Mouse (Mus musculus) adrenal gland (tissue): ENCODE measurements around the gene Bmpr1b.

ENCODE experiments used
- intact Hi-C: fragments of 180-260 bp; cut with DNase I; formaldehyde crosslinking; loops from one replicate; pipeline ENCODE4 v1.15.1; 2025

Gene Bmpr1b

DNA sequence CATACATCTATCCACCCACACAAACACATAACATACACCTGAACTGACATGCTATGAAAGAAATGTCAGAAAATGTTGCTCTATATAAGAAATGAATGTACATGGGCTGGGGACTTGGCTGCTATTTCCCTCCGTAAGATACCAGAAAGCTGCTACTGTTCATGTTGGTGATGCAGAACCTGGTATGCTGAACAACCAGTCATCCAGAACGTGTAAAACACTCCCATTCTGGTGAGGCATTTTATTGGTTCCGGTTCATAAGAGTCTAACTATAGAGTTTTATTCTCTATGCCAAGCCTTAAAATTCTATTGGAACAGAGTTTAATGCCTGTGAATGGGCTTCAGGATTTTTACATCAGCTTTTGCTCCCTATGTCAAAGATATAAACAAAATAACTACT, 55.0 kb downstream of the Bmpr1b start:
- intact Hi-C loops: no loop called here

- intact Hi-C loops: no loop called here
These were observed 56.0 kb downstream of the Bmpr1b start for GRCm38 (mm10) chr3:142113208-142113607.

DNA sequence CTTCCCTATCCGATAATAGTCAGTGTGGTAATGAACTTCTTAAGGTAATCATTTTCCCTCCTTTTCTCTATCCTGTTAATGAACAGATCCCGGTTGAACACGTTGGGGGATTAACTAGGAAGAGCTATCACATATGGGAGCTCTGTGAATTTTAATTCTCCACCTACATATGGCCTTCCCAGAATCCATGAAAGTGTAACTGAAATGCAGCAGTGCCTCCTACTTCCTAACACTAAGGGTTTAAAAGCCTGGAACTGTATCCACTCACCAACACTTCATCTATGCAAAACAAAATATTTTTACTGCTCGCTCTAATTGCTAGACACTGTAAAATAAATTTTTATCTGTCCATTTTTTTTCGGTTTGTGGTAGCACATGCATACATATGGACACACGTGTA, 63.0 kb downstream of the Bmpr1b start:
- intact Hi-C loops: no loop called here

DNA sequence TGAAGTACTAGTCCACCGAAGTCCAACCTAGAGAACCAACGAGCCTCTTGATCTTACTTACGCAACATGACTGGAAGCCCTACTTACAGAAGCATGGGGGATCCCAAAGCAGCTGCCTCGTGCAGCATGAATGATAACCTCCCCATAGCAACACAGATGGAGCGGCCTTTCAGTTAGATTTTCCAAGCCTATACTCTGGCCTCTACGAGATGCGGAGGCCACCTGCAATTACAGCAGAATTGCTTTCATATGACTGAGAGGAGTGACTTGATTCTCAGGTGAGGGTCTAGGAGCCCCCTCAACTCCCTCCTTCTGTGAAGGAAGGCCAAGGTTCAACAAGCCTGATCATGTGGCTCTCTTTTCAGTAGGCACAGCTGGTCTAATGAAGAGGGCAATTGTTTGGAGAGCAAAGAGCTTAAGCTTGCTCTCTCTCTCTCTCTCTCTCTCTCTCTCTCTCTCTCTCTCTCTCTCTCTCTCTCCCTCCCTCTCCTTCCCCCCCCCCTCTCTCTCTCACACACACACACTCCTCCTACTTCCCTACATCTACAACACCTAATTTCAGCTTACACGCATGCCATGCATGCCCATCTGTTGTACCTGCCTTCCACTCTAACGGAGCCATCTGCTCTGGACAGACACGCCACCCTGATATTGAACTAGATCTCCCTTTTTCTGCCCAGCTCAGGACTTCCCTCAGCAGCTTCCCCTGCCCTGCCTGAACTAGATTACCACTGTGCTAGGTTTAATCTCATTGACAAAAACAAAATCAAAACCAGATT, 65.0 kb downstream of the Bmpr1b start:
- intact Hi-C loops: no loop called here

GRCm38 (mm10) chr3:142103622-142104021, 65.6 kb downstream of the Bmpr1b start:
- intact Hi-C loops: no loop called here

DNA sequence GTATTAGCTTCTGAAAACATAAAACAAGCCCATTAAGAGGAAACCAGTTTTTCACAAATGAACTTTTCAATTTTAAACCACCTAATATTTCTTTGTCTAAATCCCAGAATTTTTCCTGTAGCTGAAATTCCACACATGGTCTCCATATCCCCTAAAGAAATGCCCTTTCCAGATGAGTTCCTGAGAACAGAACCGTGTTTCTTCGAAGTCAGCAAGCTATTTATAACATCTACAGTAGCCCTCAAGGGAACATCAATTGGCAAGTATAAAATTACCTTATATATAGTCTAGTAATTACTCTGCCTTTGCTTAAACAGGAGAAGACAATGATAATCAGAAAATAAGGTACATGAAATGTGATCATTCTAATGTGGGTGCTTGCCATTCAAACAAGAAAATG, 70.1 kb downstream of the Bmpr1b start:
- intact Hi-C loops: no loop called here

- intact Hi-C loops: no loop called here
These were observed 75.2 kb downstream of the Bmpr1b start for GRCm38 (mm10) chr3:142094049-142094448.

DNA sequence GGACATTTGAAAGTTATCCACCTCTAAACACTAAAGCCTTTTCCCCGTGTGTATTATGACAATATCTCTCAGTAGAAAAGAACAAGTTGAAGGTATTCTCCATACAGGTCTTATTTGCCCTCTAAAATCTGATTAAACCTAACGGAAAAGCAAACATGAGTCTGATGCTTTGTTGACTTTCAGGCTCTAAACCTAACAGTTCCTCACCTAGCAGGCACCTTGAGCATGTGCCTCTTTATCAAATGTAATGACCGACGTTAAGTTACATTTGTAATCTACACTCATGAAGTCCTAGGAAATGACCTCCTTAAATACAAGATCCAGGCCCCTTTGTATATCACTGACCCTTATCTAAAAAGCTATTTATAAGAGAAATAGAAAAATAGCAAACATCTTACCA, 79.5 kb downstream of the Bmpr1b start:
- intact Hi-C loops: no loop called here

DNA sequence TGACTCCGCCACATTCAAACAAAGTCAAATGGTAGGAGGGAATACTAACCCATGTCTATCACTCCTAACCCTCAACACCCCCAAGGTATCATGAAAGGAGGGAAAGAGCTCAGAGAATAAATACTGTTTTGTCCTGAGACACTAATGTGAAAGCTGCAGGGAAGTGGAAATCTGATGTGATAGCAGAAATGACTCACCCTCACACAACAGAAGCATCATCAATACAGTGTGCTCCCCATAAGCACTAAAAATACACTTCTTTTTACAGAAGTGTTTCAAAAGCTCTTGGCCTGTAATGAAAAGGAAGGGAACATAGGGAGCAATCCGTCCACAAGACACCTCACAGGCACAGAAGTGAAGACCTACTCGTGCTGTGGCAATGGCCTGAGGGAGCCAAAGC, 83.3 kb downstream of the Bmpr1b start:
- intact Hi-C loops: no loop called here

GRCm38 (mm10) chr3:142084091-142084490, 85.1 kb downstream of the Bmpr1b start:
- intact Hi-C loops: no loop called here

DNA sequence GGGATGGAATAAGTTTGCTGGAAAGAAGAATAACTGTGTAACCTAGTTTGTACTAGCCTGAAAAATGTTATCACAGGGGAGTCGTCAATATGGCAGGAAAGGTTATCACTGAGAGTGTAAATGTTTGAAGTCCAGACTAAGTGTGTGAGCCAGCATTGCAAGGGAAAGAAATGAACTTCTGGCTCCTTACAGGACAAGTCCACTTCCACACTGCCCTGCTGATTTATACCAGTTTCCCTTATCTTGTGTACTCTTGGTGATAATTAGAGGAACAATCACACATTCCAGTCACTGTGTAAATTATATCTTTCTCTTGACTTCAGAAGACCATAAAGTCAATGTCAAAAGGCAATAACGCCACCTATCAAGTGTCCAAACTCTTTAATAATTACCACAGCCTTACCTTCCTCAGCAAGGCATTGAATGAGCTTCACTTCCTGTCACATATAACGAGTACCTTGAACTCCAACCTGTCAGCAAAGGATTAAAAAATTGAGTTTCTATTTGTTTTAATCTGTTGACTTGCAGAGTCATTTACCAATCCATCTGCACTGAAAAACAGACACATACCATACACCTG, 91.4 kb downstream of the Bmpr1b start:
- intact Hi-C loops: no loop called here

GRCm38 (mm10) chr3:142071601-142072000, 97.6 kb downstream of the Bmpr1b start:
- intact Hi-C loops: no loop called here

- intact Hi-C loops: no loop called here
These were observed 102.4 kb downstream of the Bmpr1b start for GRCm38 (mm10) chr3:142066792-142067346.

GRCm38 (mm10) chr3:142065111-142065510, 104.1 kb downstream of the Bmpr1b start:
- intact Hi-C loops: no loop called here

DNA sequence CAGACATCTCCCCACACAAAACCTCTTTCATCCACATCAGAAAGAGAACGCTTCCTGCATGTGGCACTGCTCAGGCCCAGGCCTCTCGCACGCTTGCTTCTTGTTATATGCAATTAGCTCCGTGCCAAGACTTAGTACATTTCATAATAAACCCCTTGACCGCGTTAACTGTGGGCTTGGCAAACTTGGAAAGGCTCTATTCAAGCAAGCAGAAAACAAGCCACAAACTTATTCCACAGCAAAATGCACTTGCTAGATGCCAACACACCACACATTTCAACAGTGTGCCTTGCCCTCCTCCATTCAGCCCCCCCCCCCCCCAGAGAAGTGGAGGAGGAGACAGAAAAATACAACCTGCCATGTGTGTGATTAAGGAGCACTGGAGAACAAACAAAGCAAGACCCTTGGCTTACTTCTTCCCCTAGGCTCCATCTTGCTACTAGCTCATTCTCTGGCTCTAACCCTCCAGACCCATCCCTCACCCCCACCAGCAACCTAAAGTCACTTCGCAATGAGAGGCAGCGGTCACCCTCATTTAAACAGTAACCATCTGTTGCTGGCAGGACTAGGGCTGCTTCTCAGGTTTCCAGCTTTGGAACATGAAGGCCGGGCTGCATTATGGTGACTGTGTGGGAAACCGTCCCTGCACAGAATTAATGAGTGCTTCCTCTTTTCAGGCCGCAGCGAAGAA, 105.5 kb downstream of the Bmpr1b start:
- intact Hi-C loops: no loop called here

DNA sequence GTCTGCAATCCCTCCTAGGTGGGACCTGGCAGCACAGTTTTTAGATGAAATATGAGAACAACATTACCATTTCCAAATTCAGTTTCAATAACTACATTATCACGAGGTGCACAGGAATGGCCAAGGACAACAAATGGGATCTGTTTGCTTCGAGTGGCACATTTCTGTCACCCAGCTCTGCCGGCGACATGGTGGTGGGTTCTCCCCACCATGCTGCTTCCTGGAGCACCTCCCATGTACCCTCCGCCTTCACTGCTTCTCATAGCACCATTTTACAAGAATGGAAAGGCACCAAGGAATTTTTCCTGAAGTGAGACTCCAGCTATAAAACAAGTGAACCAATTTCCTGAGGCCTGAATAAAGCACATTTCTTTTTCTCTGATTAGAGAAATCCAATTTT, 108.0 kb downstream of the Bmpr1b start:
- intact Hi-C loops: no loop called here

- intact Hi-C loops: no loop called here
These were observed 109.3 kb downstream of the Bmpr1b start for GRCm38 (mm10) chr3:142059890-142060289.

DNA sequence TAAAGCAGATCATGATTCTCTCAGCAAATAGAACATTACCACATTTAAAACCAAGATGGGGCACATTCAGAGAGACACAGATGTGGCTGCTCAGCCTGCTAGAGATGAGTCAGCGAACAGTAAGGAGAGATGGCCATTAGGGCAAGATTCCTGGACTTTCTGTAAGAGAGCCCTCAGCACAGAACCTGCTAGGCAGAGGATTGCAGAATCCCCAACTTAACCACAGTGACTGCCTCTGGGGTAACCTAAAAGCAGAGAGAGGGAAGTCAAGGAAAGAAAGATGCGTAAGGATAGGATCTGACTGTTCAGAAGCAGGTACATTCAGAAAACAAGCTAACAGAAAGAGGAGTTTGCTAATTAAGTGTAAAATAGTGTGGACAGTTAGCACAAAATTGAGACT, 118.5 kb downstream of the Bmpr1b start:
- intact Hi-C loops: no loop called here

DNA sequence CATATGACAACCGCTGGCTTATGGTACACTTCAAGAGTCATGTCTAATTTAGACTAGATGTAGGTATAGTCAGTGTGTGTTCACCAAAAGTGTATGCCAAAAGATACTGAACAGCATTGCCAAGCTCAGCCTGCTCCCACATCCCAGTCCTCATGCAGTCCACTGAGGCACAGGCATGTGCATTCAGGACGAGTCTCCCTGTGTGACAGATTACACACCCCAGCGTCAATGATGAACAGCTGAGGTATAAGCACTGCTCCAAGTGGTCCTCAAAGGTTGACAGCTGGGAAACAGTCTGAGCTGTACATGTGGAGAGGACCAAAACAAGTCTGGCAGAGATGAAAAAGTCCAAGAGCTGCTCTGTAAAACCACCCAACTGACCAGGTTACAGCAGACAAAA, 119.6 kb downstream of the Bmpr1b start:
- intact Hi-C loops: loop anchor here (10.0 kb wide), 1 partner anchor 225 kb away; no protein-coding TSS in a partner anchor

- intact Hi-C loops: loop anchor here (10.0 kb wide), 1 partner anchor 226 kb away; no protein-coding TSS in a partner anchor
These were observed 120.1 kb downstream of the Bmpr1b start for GRCm38 (mm10) chr3:142049093-142049492.

- intact Hi-C loops: loop anchor here (10.0 kb wide), 1 partner anchor 226 kb away; no protein-coding TSS in a partner anchor
These were observed 120.7 kb downstream of the Bmpr1b start for GRCm38 (mm10) chr3:142048493-142048892.

DNA sequence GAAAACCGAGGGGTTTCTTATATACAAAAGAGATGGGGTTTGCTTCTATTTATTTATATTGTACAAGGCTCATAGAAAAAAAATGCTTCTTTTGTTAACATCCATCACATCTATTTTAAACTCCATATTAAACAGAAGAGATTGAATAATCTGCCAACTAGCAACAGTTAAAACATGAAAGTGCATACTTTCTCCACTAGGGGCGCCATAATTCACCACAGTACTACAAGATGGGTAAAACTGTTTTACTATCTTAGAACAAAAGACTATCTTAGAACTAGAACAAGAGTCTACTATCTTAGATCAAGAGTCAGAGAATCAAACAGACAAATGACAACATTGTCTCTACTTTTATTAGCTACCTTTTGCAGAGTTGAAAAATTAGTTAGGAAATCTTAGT, 125.8 kb downstream of the Bmpr1b start:
- intact Hi-C loops: loop anchor here (10.0 kb wide), 1 partner anchor 231 kb away; no protein-coding TSS in a partner anchor
